Mouse (Mus musculus): Measurements from ENCODE around the gene Lage3. TPM values are rescaled to one million over a fixed set of nuclear protein-coding genes. Genes with fewer than 3 reads are reported as not detected.
"Not testable (repeated sequence)": the region's sequence is repeated elsewhere in the genome, so short reads cannot be mapped to it uniquely, and the experiment has no call there.

Gene Lage3
- 10 to 100 TPM; 64.9 to 73.8 TPM for total RNA-seq (2021)
- long read RNA-seq, experiment 1, transcript Lage3-201 (3 exons, 761 nt): major isoform, 47 of 54 reads
- long read RNA-seq, experiment 1, partial matches to known transcripts: 0 of 54 reads
- long read RNA-seq, experiment 1, other reads (novel, unspliced or antisense): 3 of 54 reads
- long read RNA-seq, experiment 2, transcript Lage3-202 (3 exons, 746 nt): minor isoform, 8 of 63 reads
- long read RNA-seq, experiment 2, transcript Lage3-201 (3 exons, 761 nt): major isoform, 47 of 63 reads
- long read RNA-seq, experiment 2, partial matches to known transcripts: 3 of 63 reads
- long read RNA-seq, experiment 2, other reads (novel, unspliced or antisense): 5 of 63 reads

GRCm38 (mm10) chrX:74353467-74353770 is at the start of gene Lage3:
Lage3 (minus strand) TSS chrX:74353618.
- peak; percentile 85 for DNase-seq

DNA sequence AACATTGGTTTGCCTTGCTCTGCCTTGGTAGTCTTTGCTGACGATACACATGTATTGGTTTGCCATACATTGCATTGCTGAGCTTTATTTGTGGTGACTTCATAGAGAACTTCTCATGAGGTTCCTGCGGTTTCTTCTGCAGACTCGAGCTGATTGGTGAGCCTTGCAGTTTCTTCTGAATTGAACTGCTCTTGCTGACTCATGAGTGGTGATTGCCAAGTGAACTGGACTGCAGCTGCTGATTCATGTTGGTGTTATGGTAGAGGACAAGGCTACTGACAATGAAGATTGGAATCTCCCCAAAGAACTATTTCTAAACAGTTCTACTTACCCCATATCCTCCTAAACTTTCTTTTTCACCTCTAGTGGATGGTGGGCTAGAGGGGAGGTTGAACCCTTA is 46.7 kb upstream of the Lage3 start:
- no peak for DNase-seq

DNA sequence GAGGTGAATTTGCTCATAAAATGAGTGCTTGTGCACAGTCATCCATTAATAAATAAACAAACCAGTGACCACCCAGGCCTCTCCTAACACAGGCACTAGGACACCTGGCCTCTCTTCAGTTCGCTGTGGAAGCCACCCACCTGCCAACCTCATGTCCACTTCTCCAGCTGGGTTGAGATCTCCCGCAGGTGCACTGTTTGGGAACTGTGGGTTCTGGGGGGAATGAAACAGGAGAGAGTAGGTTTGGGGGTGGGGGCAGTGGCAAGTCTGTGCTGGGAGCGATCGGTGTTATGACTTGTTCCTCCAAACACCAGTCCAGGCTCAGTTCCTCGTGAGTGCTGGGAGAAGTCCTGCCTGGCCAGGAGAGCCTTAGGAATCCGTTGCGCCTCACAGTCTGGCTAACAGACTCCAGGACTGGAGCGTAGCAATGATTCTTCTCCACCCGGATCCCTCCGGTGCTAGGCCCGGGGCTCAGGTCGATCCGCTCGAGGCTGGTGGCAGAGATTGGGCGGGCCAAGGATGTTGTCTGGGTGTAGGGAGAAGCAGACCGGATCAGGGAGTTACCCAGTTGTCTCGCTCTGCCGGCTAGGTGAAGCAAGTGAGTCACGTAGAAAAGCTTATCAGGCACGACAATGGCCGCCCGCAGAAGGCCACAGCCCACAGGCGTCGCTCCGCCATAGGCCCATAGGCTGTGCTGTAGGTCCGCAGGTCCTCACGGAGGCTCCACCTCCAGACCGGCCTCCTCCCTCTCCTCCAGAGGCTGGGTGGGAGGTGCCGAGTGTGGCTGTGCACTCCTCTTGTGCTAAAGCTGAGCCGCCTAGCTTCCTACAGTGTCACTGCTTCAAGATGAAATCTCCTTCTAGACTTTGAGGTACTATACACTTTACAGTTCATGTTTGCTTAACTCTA is 39.4 kb upstream of the Lage3 start, which contains the start of the genes Fam3a and Ikbkg:
TSS of gene Fam3a (minus strand) at position 738 of the 909 bp plus-strand sequence.
TSS of gene Ikbkg (plus strand) at position 756 of the 909 bp plus-strand sequence.
- DNase-seq: peak; percentile 86

DNA sequence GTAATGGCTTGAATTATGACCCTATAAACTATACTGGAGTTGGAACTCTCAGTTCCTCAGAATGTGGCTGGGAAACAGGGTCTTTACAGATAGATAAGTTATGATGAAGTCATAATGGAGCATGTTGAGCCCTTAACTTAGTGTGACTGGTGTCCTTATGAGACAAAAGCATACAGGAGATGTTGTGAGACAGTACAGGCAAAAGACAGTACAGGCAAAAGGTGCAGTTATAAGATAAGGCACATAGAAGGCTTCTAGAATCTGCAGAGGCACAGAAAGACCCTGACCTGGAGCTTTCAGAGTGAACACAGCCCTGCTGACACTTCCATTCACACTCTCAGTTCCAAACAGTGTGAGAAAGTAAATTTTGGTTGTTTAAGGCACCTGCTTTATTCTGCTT is 34.7 kb upstream of the Lage3 start:
- no peak for DNase-seq

DNA sequence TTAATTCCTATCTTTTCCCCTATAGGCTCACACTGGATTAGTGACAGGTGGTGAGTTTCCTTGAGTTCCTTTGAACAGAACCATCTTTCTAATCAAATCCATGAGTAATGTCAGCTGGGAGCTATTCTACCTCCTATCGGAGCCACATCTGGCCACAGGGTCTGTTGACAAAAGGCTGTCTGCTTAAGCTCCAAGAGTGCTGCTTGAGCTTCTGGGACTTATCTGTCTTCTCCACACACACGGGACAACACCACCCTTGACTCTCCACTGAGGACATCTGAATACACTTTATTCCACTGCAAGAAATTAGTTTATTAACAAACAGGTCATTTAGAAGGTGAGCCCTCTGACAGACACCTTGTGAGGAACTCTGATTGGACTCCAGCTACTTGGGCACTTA is 31.0 kb upstream of the Lage3 start:
- DNase-seq: no peak

DNA sequence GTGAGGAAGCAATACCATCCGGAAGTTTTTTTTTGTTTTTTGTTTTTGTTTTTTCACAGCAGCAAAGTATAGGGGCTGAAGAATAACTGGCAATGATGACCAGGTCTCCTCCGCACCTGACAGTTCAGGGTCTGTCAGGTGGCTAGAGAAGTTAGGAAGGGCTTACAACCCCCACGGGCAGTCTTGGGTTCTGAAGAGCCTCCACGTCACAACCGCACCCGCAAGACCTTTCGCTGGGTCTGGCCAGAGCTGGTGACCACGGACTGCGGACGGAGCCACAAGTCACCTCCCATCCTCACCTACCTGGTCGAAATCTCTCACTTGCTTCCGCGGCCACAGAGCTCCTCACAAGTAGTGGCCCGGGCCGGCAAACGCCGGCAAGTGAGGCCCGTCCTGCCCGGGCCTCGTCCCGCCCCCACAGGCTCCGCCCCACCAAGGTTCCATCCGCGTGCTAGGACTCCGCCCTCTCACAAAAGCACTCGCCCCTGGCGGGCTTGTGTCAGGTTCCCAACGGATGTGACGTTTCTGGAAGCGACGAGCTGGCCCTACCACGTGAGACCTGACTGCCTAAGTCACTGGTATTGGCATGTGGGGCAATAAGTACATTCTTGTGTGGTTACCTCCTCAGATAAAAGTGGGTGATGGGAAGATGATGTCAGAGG is 19.6 kb upstream of the Lage3 start, which contains the start of the genes Ubl4a and Slc10a3:
TSS of gene Ubl4a (minus strand) at position 331 of the 662 bp plus-strand sequence.
TSS of gene Slc10a3 (minus strand) at position 462 of the 662 bp plus-strand sequence.
- peak; percentile 90 for DNase-seq

DNA sequence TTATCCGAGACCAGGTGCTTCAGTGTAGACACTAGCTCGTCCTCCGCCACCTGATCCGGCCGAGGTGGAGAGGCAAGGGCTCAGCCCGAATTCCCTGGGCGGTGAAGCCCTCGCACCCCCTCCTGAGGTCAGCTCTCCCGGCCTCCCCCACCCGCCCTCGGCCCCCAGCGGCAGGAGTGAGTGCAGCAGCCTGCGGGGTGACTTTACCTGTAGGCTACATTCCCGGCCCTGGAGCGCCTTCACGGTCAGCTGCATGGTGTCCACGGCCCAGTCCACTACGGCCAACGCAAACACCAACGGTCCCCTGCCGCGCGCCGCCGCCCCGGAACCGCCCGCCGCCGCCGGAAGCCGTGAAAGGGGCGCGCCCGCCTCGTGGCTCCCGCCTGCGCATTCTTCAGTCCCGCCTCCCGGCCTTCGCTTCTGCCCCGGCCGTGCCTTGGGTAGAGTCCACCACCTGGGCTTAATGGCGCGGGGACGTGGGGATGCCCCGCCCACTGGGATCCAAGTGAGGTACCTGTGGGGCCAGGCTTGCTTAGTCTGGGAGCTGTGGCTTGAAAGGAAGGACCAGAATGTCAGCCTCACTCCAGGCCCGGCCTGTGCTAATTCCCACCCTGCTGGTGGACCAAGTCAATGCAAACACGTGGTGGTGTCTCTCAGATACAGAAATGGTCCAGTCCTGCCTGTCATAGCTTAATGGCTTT is 14.9 kb upstream of the Lage3 start:
- DNase-seq: peak; percentile 85

GRCm38 (mm10) chrX:74367512-74367911 is 14.1 kb upstream of the Lage3 start:
- no peak for DNase-seq

- DNase-seq: no peak
Measured at GRCm38 (mm10) chrX:74359171-74359570, 5.8 kb upstream of the Lage3 start.

GRCm38 (mm10) chrX:74357069-74357468 is 3.7 kb upstream of the Lage3 start:
- not testable (repeated sequence) for DNase-seq

DNA sequence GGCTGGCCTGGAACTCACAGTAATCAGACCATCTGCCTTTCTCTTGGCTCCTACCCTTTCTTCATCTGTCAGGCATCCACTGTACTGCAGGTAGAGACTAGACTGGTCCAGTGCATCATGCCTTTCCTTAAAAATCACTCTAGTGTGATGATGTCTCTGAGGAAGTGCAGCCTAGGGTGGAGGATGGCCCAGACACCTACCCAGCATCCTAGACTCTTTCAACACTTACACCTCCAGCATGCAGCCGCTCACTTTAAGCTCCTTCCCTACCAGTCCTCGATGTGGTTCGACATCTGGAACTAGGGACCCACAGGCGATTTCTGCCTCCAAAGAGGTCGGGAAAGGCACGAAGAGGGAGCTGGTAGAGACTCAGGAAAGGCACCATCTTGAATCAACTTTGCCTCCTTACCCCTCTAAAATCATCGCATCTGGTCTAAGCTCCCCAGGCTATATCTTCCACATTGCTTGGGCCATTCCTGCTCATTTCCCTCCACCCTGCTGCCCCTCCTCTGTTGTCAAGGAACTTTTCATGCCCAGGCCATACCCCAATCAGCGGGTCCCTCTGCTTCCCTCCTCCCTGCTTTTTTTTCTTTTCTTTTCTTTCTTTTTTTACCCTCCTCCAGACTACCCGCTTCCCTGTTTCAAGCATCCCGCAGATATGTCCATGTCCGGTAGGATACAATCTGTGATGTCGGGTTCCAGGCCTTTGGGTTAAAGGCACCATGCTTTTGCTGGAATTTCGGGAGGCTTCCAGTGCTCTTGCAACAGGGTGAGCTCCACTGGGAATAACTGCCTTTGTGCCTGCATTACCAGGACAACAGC is 562 bp downstream of the Lage3 start:
- DNase-seq: no peak

DNA sequence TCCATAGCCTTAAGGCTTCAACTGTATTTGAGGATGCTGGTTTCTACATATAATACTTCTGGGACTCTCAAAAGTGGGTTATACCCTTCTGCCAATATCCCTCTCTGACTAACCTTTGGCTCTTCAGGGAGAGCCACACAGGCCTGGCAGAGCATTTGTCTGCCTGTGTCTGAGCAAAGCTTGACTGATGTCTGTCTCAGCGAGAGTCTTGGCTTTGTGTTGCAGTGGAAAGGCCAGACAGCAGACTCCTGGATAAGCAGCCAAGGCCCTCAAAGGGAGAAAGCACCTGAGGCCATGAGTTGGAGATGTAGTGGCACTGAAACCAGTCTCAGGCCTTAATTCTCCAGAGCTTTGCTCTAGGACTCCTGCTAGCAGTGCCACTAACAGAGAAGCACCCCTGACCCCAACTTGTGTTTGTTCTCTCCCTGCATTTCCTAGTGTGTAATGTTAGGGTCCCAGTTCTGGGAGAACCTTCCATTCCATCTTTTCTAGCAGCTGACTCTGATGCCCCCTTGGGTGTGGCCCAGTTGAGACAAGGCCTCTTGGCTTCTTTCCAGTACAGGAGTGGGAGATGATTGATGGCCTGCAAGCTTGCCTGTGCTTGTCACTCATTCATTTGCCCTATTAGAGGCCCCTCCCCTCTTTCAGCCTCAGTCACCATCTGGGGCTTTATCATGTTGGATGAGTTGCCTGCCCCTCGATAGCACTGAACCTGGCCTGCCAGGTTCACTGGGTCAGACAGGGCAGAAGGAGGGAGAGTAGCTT is 23.1 kb downstream of the Lage3 start:
- DNase-seq: no peak

GRCm38 (mm10) chrX:74329215-74329671 is 24.2 kb downstream of the Lage3 start:
- DNase-seq: no peak

GRCm38 (mm10) chrX:74328725-74329161 is 24.7 kb downstream of the Lage3 start, which contains the start of gene Plxna3:
Plxna3 (plus strand) TSS chrX:74329066.
- DNase-seq: peak; percentile 83

DNA sequence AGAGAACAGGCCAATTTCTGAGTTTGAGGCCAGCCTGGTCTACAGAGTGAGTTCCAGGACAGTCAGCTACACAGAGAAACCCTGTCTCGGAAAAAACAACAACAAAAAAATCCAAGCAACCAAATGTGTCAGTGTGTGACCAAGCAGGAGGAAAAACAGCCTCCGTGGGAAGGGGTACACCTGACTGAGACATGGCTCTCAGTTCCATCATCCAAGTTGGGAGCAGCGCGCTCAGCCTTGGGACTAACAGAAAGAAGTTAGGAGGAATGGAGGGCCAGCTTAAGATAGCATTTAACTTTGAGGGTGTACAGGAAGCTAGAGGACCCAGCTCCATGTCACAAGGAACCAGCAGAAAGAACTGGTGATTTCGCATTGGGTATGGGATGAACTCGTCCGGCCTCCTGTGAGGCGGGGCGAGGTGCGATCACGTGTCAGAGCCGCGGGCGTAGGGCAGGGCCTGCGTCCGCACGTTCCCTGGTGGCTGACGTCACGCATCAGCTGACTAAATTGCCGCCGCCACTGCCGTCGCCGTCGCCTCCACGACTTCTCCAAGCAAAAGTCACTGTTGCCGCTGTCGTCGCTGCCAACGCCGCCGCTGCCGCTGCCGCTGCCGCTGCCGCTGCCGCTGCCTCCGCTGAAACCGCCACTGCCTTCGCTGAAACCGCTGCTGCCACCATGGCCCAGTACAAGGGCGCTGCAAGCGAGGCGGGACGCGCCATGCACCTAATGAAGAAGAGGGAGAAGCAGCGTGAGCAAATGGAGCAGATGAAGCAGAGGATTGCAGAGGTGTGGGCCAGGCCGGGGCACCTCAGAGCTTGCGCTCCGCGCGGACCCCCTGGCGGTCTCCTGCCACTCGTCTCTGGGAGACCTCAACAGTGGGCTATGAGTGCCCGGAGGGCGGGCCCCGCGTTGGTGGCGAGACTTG is 40.6 kb downstream of the Lage3 start, which contains the start of gene Fam50a:
TSS of gene Fam50a (plus strand) at position 494 of the 925 bp plus-strand sequence.
- DNase-seq: peak; percentile 90

DNA sequence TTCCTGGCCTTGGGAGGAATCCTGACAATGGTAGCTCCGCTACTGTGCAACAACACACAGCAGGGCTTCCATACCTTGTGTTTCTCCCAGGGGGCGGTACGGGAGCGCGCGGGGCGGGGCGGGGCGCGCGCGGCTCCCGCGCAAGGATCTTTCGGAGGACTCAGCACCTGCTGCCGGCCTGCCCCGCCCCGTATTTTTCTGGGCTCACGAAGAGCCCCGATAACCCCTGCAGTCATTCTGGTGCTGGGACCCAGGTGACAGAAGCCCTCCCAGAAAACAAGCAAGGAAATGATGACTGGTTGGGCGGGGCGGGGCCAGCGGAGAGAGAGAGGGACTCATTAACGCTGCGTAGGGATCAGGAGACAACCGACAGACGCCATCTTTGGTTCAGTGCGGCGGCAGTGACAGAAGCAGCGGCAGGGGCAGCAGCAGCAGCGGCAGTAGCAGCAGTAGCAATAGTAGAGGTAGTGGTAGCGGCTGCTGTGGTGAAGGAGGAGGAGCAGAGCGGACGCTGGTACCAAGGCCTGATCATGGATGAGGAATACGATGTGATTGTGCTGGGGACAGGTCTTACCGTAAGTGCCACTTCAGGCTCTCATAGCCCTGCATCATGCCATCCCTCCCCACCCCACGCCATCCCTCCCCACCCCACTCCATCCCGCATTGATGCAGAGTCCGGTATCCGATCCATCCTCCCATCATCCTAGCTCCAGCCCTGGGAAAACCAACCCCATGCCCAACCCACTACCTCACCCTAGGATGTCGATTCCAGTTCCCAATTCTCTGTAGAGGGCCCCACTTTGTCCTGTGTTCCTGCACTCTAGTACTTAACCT is 48.3 kb downstream of the Lage3 start, which contains the start of gene Gdi1:
TSS of gene Gdi1 (plus strand) at position 132 of the 834 bp plus-strand sequence.
- DNase-seq: peak; percentile 80
